Mouse (Mus musculus) kidney, adult 8-10 months (tissue): ENCODE measurements at regions not wholly inside any gene's neighbourhood (a gene's known extent, or its start where the extent isn't known, plus 50 kb on each side); places are given as distances from the start of the nearest gene placed in this dataset.

Experiments
- DNase-seq, 2 experiments: peaks; one replicate each; pipeline ENCODE4 v3.0.0; 2022

DNA sequence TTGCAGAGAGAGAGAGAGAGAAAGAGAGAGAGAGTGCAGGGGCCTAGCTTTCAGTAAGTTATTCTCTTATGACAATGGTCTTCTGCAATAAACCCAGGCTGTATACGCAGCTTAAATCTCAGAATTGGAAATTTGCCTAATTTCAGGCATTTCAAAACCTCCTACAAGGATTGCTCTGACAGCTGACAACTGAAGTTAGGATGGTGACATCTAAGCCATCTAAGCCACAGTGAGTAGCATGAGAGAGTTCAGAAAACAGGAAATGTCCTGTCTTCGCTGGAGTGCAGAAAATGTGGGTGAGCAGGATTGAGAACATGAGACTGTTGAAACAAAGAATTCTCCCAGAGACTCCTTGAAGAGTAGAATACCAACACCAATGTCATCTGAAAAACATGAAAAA, 56.8 kb downstream of the Fam110c start:
- no peak for DNase-seq

DNA sequence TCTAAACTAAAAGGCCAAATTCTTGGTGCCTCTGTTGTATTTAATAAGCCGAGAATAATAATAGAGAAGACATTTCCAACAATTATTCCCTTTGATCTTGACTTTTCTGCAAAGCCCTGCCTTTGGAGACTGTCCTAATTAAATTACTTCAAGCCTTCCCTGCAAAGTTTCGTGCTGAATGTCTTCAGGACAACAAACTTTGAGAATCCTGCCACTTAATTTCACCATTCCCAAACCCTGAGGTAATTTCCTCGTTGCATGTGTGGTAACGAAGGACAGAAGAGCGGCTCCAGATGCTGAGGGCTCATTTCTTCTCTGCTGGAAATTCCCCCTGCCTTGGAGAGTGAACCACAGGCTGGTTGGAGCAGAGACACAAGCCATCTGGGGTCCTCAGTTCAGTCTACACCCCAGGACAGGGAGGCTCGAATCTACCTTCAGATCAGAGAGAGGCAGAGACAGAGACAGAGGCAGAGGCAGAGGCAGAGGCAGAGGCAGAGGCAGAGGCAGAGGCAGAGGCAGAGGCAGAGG, 60.9 kb downstream of the Fam110c start:
- DNase-seq, result no peak

DNA sequence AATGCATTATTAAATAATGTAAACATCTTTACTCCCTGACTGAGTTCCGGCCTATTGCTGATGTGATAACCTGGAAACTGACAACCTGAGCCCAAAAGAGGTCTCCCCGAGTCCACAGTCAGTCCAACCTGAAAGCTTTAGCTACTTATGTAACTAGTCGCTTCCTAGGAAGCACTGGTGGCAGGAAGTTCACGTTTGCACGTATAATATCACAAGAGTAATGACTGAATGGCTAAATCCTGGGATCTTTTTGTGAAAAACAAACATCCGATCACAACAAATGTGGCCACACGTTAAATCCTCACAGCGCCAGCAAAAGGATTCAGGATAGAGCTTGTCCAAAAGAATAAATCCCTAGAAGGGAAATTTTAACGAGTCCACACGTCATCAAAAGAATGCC, 62.7 kb downstream of the Fam110c start:
- DNase-seq, result no peak

DNA sequence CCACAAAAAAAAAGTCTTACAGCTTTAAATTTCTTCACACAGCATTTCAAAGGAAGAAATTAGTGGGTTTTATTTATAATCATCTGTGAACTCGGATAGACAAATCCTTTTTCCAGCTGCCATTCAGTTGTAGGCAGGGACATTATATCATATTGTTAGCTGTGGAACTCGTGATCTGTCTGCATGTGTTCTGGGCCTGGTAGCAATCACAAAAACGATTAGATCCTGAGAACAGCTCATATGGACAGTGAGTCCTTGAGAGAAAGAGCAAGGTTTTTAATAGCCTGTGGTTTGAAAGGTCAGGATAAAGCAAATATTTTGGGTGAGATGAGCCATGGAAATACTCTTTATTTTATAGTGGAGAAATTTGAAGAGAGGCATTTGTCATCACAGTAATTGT, 63.2 kb downstream of the Fam110c start:
- DNase-seq, result no peak

DNA sequence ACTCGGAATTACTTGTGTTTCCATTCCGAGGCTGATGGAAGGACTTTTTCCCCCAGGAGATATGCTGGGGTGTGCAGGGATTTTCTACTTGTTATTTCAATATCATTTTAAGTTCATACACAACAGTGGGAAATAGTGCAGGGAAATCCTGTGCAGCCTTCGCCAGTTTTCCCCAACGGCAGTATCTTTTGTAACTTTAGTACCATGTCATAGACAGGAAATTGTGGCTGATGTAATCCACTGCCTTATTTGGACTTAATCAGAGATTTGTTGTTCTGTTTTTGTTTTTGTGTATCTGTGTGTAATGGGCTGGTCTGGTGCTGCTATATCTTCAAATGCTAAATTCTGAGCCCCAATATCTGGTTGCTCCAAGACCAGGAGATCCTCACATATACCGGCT, 63.8 kb downstream of the Fam110c start:
- no peak for DNase-seq

DNA sequence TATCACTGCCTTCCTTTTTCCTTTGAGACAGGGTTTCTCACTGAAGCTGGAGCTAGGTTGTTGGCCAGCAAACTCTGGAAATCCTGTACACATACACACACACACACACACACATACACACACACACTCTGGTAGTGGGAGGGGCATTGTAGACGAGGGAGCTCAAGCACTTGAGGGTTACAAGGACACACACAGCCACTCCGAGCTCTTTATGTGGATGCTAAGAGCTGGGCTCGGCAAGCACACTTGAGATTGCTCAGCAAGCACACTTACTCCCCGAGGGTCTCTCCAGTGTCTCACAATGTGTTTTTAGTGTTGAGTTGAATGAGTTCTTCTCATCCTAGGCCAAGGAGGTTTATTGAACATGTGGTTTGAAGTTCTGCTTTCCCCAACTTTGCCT, 66.2 kb downstream of the Fam110c start:
- no peak for DNase-seq

DNA sequence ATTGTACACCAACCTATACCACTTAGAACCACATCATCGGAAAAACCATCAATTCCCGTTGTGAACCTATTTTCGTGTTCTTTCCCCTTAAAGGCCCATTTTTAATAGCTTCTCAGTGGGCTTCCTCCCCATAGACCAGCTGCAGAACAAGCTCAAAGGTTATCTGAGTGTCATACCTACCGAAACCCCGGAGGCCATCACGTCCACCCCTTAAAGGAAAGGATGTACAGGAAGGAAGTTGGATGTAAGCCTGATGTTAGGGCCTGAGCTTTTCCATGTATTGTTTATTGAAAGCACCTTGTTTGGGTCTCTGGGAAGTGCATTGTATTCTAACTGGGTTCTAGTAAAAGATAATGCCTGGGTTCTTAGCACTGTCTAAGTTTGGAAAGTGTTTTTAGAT, 69.6 kb downstream of the Fam110c start:
- DNase-seq, result no peak

DNA sequence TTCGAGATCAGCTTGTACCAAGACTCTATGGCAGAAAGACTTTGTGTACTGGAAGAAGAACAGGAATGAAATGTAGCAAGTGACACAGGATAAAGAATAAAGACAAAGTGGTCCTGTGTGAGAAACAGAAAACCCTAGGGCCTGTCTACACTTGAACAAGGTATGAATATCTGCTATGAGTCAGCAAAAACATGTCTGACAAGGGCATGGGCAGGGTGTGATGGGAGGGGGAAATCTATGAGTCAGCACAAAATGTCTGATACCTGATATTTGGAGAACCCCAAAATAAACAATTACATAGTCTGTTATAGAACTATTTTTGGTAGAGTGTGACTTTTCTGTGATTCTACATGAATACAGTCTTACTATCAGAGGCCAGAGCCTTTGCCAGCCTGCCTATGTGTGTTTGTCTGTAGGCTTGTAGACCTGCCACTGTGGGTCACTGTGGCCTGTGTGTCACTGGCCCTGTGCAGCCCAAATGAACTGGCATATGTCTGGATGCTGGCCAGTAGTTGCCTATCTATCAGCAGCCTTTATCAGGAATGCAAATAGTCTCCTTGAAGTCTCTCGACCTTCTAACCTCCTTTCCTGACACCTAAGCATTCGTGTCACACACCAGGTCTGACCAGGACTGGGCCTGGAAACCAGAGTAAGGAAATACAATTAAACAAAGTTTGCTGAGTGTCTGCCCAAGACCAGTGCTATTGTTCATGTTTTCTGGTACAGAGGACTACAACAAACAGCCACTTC, 71.5 kb downstream of the Fam110c start:
- no peak for DNase-seq

DNA sequence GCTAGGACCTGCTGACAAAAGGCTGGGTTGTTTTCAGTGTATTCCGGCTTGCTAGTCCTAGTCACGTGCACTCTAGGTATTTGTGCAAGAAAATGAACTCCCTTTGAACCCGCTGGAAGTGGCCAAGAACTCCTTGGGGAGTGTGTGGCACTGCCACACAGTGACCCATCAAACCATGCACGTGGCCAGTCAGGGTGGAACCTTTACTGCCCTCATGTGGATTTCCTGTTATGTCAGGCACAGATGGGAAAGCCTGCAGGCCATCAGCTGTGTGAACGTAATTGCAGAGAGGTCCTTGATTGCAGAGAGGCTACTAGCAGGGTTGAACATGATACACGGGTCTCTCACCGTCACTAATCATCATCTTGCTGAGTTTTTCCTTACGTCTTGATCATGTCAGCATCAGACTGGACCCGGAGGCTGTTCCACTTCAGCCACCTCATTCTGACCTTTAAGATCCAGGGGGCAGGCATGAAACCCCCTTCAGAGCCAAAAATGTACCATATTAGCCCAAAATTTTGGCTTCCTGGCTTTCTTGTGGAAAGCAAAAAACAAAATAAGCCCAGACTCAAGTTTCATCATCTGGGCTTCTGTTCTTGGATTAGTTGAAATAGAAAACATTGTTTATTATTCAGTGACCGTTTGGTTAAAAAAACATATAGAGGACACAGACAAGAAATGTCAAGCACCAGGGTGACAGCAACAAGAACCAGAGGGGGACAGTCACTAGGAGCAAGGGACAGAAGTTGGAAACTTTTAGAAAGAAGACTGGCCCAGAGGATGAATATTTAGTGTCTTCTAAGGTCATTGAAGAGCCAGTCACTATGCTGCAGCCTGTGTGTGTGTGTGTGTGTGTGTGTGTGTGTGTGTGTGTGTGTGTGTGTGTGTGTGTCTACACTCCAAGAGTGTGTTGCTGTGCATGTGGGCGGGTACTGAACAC, 75.0 kb downstream of the Fam110c start:
- DNase-seq, result peak; percentile 47 to 51

DNA sequence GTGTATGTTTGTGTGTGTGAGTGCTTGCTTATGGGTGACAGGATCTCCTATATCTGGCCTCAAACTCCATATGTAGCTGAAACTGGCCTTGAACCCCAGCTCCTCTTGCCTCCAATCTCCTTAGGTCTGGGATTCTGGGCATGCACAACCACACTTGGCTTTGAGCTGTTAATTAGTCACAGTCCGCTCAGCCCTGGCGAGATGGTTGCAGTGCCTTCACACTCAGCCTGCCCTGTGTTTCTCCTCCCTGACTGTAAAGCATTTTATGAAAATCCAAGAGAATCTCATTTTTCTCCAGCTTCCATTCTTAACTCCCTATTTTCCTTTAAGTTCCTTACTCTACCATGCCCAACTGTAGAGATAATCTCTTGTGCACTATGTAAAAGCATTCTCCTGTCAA, 80.1 kb downstream of the Fam110c start:
- no peak for DNase-seq

DNA sequence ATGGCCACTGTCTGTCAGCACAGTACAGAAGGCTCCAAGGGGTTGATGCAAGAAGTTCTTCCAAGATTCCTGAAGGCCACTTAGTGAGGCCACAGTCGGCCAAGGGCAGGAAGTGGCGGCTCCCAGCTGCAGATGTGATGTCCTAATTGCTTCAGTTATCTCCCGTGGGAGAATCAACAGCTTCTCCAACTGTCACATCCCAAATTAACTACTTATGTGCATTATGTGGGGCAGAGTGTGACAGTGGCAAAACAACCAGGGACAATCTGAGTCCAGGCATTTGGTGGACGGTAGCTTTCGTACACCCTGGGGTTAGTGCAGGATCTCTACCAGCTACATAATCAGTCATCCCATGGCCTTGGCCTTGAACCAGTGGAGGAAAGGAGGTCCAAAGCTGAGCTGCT, 80.9 kb downstream of the Fam110c start:
- DNase-seq, result no peak

DNA sequence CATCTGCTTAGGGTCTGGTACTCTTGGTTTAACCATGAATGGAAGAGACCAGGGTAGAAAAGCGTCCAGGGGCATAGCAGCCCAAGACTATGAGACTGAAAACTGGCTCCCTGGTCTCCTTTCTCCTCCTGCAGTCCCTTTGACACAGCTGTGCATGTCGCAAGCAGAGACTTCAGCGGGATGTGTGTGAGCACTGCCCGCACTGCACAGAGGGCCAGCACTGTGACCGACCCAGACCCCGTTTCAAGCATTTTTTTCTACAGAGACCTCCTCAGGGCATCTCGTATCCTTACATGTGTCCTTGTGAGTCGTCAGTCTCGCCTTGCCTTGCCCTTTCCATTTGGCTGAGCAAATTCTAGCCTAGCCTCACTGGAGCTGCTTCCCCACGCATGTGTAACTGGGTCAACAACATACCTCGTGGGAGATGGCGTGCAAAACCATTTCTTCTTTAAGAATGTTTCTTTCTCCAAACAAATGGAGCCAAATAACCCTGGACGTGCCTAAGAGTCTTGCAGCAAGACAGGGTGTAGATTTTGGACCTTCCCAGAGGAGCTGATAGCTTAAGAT, 82.6 kb downstream of the Fam110c start:
- DNase-seq, result peak; percentile 37 to 40

DNA sequence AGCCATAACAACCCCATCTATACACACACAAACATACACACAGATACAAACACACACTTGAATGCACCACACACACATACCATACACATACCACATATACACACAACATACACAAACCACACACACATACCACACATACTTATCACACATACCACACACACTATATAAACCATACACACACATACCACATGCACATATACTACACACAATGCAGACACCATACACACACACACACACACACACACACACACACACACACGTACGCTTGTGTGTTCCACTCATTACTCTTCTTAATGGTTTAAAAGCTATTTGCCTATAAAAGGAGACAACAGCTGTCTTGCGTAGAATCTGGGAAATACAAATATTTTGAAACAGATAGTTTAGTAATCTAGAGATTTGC, 83.1 kb upstream of the Gm6993 start:
- DNase-seq, result no peak

DNA sequence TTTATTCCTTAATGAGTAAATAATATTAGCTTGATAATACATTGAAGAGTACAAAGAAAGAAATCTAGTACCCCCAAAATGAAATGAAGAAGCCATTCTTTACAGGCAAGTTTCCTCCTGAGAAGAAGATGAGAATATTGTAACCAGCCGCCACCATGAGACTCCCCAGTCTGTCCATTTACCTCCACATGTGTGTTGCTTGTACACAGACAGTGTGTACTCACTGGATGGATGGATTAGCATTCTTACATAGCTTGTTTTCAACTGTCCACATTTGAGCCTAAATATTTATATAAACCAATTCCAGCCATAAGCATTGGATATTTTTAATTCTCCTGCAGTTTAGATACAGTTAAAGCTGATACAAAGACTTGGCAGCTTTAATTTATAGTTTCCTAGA, 82.7 kb upstream of the Gm6993 start:
- DNase-seq, result no peak

DNA sequence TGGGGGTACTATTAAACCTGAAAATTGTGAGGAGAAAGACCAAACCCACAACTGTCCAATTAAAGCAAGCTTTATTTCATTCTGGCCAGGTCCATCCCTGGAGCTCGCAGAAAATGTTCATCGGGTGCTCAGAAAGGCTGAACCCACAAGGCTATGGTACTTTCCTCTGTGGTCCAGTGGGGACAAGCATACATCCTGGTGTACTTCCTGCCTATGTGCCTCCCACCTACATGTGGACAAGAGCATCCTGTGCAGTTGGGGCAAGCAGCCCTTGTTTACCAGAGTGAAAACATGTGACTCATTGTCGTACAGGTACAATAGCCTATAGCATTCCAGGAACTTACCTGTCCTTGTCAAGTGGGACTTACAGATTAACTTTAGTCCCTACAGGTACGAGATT, 81.7 kb upstream of the Gm6993 start:
- DNase-seq, result no peak

DNA sequence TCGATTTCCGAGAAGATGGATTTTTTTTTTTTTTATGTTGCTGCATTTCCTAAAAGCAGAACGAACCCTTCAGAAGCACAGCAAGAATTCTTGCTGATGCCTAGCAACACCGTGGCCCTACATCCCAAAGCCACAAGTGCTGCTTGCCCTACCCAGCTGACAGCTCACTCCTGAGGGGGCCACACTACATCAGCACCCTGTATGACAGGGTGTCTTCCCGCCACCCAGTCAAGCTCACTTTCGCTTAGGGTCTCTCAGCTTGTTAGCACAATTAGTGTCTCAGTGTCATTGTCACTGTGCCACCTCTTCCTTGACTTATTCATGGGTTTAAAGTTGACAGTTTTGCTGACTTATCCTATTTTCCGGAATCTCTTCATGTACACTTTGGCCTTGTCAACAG, 81.2 kb upstream of the Gm6993 start:
- DNase-seq, result no peak

DNA sequence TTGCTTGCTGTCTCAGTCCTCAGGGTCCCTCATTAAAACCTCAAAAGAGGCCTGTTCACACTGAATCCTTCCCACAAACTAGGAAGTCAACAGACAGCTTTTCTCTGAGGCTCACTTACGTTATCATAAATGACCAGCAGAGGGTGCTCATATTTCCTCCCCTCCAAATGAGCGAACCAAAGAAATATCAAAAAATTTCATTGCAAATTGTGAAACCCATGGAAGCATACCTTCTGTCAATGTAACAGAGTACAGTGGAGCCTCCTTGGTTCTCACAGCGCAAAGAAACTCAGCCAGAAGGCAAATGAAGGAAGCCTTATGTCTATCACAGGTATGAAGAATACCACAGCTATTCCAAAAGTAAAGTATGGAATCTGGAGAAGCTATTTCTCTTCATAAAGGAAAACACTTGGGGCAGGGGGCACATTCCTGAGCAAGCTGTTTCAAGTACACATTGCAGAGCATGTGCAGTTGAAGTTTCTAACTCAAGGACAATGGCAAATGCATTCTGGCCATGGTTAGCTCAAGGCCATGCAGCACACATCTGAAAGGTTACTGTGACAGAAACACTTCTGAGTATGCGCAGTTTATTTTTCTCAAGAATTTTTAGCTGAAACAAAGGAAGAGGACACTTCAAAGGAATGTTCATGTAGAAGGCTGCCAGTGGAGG, 72.2 kb upstream of the Gm6993 start:
- peak; percentile 29 to 43 for DNase-seq

DNA sequence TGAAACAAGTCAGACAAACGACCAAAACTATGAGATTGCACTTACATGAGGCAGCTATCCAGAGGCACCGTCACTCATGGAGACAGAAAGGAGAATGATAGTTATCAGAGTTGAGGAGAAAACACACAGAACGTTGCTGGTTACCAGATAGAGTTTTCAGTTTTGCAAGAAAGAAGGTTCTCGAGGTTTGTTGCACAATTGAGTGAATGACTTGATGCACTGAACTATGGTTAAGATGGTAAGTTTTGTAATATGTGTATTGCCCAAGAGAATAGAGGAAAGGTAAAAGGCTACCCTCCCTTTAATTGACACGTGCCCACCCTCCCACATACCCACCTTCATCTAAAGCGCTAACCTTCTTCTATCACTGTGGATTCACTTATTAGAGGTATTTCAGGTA, 70.5 kb upstream of the Gm6993 start:
- DNase-seq, result no peak

DNA sequence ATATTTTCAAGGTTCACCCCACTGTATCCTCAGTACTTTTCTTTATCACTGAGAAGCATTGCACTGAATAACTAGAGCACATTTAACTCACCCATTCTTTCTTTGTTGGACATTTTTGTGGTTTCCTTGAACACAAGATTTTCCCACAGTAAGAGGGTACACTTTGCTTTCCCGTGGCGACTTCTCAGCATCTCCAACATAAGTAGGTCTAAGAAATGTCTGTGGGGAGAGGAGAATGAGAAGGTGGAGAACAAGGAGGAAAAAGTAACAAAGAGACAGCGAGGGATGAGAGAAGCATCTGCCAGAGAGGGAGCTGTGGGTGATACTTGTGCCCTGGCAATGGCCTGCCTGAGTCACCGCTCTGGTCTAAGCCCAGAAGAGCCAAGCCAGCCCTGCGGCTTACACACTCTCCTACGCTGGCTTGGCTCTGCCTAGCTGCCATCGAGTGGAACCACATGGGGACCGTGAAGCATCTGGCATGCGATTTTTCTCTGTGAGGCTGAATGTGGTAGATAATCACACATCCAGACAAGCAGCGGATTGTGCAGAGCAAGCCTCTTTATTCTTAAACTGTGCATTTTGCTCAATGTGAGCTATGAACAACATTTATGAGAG, 69.9 kb upstream of the Gm6993 start:
- DNase-seq, result no peak

DNA sequence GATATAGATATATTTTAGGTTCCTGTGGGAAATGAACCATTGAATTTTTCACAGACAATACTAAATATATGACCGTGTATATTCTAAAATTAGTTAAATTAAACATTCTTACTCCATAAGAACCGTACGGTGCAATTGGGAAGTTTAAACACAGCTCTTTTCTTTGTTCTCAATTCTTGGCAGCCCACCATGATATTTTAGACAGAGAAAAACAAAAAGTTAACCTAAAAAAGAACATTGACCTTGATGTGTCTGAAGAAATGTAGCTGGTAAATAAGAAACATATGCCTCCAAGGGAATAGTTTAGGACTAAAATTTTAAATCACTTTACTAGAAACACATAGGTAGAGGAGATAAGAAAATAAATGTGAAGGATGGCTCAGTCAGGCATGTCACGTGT, 68.6 kb upstream of the Gm6993 start:
- no peak for DNase-seq

DNA sequence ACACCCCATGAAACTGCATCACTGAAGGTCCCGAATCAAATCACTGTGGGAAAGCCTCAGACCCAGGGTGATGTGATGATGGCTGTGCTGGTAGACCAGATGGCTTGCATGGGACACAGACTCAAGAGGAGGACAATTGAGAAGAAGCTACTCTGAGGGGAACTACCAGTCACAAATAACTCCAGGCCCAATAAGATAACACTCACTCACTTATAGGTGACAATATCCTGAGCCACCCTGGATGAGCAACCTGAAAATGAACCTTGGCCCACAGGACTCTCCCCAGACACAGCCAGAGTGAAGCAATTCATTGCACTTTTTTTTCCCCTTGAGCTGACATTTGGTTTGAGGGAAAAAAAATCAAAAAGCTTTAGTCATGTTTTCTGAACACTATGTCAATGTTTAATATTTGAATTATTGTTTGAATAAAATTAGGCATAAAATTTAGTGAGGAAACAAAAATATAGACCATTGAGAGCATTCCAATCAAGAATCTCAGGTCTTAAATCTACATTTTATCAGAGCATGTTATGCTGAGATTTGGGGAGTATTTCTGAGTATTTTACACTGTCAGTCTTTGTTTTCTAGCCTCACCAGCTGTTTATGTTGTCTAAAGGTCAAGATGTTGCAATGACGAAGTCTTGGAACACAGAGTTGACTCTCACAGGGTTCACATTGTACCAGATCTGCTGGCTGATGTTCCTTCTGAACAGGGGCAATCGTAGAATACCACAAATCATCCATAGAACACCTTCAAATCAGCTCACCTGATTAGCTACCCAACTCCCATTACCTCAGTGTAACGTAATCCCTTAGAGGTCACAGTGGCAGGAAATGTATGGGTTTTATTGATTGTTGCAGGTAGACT, 67.9 kb upstream of the Gm6993 start:
- DNase-seq, result no peak

DNA sequence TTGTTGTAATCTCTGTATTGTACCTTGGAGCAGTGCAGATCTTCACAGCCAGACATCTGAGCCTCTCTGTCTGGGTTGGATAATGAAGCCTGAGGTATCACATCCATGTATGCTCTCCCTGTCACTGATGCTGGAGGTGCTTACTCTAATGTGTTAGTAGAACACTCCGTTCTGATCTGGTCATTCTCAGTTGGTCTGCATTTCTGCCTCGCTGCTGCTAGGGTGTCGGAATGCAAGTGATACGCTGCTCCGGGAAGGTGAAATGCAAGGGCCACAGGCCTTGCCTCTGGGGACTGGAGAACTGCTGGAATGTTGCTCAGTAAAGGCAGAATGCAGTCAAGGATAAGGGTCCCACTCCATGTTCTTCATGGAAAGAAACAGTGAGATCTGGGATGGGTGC, 67.1 kb upstream of the Gm6993 start:
- no peak for DNase-seq
